Mouse (Mus musculus) adrenal gland, postnatal 4 days (tissue): ENCODE data around the gene Lcor. TPM values are rescaled to one million over a fixed set of nuclear protein-coding genes. Genes with fewer than 3 reads are reported as not detected.

Experiments used
- DNase-seq, 2 experiments: peaks; one replicate each; pipeline ENCODE4 v3.0.0; 2021 to 2022; ENCODE audit warnings: low spot score in 2 of 2, mixed read lengths in 2 of 2
- total RNA-seq, 2 experiments: library from RNA; stranded (reverse); gene quantifications; 2 replicates each; pipeline ENCODE4 v1.2.3; 2021

Lcor gene
- total RNA-seq, 2 experiments from 2014 or later, result 18.8 to 22.4 TPM

GRCm38 (mm10) chr19:41474943-41475342 lies 7.5 kb upstream of the Lcor start:
- DNase-seq, result no peak

GRCm38 (mm10) chr19:41476530-41477249 lies 5.7 kb upstream of the Lcor start:
- no peak for DNase-seq

GRCm38 (mm10) chr19:41481030-41481886 lies 1.2 kb upstream of the Lcor start:
- no peak for DNase-seq

GRCm38 (mm10) chr19:41481887-41482189 lies 599 bp upstream of the Lcor start:
- DNase-seq, result no peak

- peak; percentile 39 to 57 for DNase-seq
Observed at GRCm38 (mm10) chr19:41482909-41483444, 540 bp downstream of the Lcor start.

GRCm38 (mm10) chr19:41483445-41484040 lies 1.1 kb downstream of the Lcor start:
- peak in 1 of 2 experiments; percentile 6 for DNase-seq

GRCm38 (mm10) chr19:41484361-41484760 lies 1.9 kb downstream of the Lcor start:
- DNase-seq, result no peak

GRCm38 (mm10) chr19:41495382-41496032 lies 13.1 kb downstream of the Lcor start:
- DNase-seq, result no peak

GRCm38 (mm10) chr19:41496058-41496457 lies 13.6 kb downstream of the Lcor start:
- no peak for DNase-seq

- no peak for DNase-seq
Observed at GRCm38 (mm10) chr19:41507872-41508271, 25.4 kb downstream of the Lcor start.

- DNase-seq, result no peak
Observed at GRCm38 (mm10) chr19:41514836-41515235, 32.4 kb downstream of the Lcor start.

- no peak for DNase-seq
Observed at GRCm38 (mm10) chr19:41515549-41515948, 33.1 kb downstream of the Lcor start.

GRCm38 (mm10) chr19:41517006-41517405 lies 34.6 kb downstream of the Lcor start:
- no peak for DNase-seq

- no peak for DNase-seq
Observed at GRCm38 (mm10) chr19:41519121-41519520, 36.7 kb downstream of the Lcor start.

- no peak for DNase-seq
Observed at GRCm38 (mm10) chr19:41522246-41522645, 39.8 kb downstream of the Lcor start.

GRCm38 (mm10) chr19:41523798-41524563 lies 41.5 kb downstream of the Lcor start:
- DNase-seq, result no peak

- no peak for DNase-seq
Observed at GRCm38 (mm10) chr19:41529169-41529568, 46.7 kb downstream of the Lcor start.

- DNase-seq, result no peak
Observed at GRCm38 (mm10) chr19:41534021-41534420, 51.6 kb downstream of the Lcor start.

- no peak for DNase-seq
Observed at GRCm38 (mm10) chr19:41556981-41557380, 74.5 kb downstream of the Lcor start.

GRCm38 (mm10) chr19:41557491-41557890 lies 75.1 kb downstream of the Lcor start:
- no peak for DNase-seq
